Mouse (Mus musculus): ENCODE data around the gene Pdk2. TPM values are rescaled to one million over a fixed set of nuclear protein-coding genes. Genes with fewer than 3 reads are reported as not detected.

Pdk2 gene
- polyA plus RNA-seq, 1 experiment from 2014 or later, result 46.5 TPM

DNA sequence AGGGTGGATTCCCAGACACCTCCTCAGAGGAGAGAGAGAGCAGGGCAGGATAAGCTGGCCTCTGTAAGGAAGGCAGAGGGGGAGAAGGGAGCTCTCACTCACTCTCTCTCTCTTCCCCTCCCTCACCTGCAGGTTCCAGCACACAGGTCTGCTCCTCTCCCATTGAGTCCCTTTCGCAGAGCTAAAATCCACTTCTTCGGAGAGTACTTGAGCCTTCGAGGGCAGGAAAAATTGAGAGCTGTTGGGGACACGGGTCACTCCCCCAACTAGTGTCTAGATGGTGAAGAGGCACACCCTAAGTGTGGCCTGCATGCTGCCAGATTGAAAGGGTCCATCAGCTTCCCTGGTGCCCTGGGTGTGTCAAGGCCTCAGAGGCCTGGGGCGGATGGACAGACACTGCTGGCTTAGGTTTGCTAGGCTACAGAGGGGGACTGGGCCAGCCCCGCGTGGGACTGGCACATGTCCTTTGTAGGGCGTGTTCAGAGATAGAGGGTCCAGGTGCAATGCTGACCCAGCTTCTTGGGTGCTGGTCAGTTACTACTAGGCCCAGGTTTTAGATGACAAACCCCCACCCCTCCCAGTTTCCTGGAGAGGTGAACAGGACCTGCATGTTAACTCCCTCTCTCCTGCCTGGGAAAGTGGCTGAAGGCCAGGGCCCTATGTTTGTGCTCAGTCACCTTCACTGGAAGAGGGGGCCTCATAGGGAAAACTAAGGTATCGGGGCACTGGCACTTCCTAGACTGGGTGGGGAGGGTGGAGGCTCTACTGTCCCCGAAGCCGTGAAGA, 15.7 kb downstream of the Pdk2 start:
- ATAC-seq (ENCODE audit: low FRiP score, low TSS enrichment), result no peak
- peak overlapping the region; percentile 43; the same call in 1 of the 2 replicates for H3K27ac ChIP-seq (ENCODE audit: low read depth, low read length)
- H3K4me3 ChIP-seq (ENCODE audit: low read length), result no peak overlapping the region
- H3K9ac ChIP-seq (ENCODE audit: low read depth, low read length), result no peak overlapping the region
- H3K27me3 ChIP-seq (ENCODE audit: control insufficient read depth, insufficient read depth, low read length), result no peaks in the 10 kb centered on the region
- H3K4me1 ChIP-seq (ENCODE audit: control insufficient read depth, insufficient read depth, low read length), result peaks cover 23% of the 10 kb centered on the region
- no peaks in the 10 kb centered on the region for H3K9me3 ChIP-seq (ENCODE audit: control insufficient read depth, low read length)
- peaks cover 46% of the 10 kb centered on the region for H3K36me3 ChIP-seq (ENCODE audit: control insufficient read depth, insufficient read depth, low read length)
- WGBS, result 69% methylated on average over 11 of the region's 11 CpGs
- no peak overlapping the region for H3K4me2 ChIP-seq (replicated peaks; ENCODE audit: low read depth, low read length)

GRCm38 (mm10) chr11:95024439-95025184, 16.5 kb downstream of the Pdk2 start:
- 67% methylated on average over 29 of the region's 29 CpGs for whole genome bisulfite sequencing
- Histone ChIP-seq H3K4me1 (ENCODE audit: control insufficient read depth, insufficient read depth, low read length) (peaks cover 27% of the 10 kb centered on the region), H3K4me3 (ENCODE audit: low read length) (no peak overlapping the region), H3K27ac (ENCODE audit: low read depth, low read length) (peak overlapping the region; percentile 10; the same call in 1 of the 2 replicates), H3K36me3 (ENCODE audit: control insufficient read depth, insufficient read depth, low read length) (peaks cover 54% of the 10 kb centered on the region), H3K4me2 (replicated peaks; ENCODE audit: low read depth, low read length) (no peak overlapping the region), H3K27me3 (ENCODE audit: control insufficient read depth, insufficient read depth, low read length) (no peaks in the 10 kb centered on the region; the same call in 1 of the 2 replicates), H3K9me3 (ENCODE audit: control insufficient read depth, low read length) (no peaks in the 10 kb centered on the region), H3K9ac (ENCODE audit: low read depth, low read length) (no peak overlapping the region)
- ATAC-seq (ENCODE audit: low FRiP score, low TSS enrichment), result no peak

- Histone ChIP-seq H3K9ac (ENCODE audit: low read depth, low read length) (no peak overlapping the region), H3K27ac (ENCODE audit: low read depth, low read length) (no peak overlapping the region), H3K4me1 (ENCODE audit: control insufficient read depth, insufficient read depth, low read length) (peaks cover 27% of the 10 kb centered on the region), H3K36me3 (ENCODE audit: control insufficient read depth, insufficient read depth, low read length) (peaks cover 61% of the 10 kb centered on the region), H3K4me3 (ENCODE audit: low read length) (no peak overlapping the region), H3K9me3 (ENCODE audit: control insufficient read depth, low read length) (no peaks in the 10 kb centered on the region), H3K4me2 (replicated peaks; ENCODE audit: low read depth, low read length) (no peak overlapping the region), H3K27me3 (ENCODE audit: control insufficient read depth, insufficient read depth, low read length) (no peaks in the 10 kb centered on the region; the same call in 1 of the 2 replicates)
- 95% methylated on average over 9 of the region's 9 CpGs for WGBS
- no peak for ATAC-seq (ENCODE audit: low FRiP score, low TSS enrichment)
Observed at GRCm38 (mm10) chr11:95023481-95023880, 17.7 kb downstream of the Pdk2 start.

GRCm38 (mm10) chr11:95022237-95022992, 18.7 kb downstream of the Pdk2 start:
- no peaks in the 10 kb centered on the region; the same call in 1 of the 2 replicates for H3K27me3 ChIP-seq (ENCODE audit: control insufficient read depth, insufficient read depth, low read length)
- no peak overlapping the region for H3K9ac ChIP-seq (ENCODE audit: low read depth, low read length)
- WGBS, result 88% methylated on average over 10 of the region's 10 CpGs
- peaks cover 61% of the 10 kb centered on the region for H3K36me3 ChIP-seq (ENCODE audit: control insufficient read depth, insufficient read depth, low read length)
- H3K27ac ChIP-seq (ENCODE audit: low read depth, low read length), result no peak overlapping the region
- no peak overlapping the region for H3K4me3 ChIP-seq (ENCODE audit: low read length)
- no peak for ATAC-seq (ENCODE audit: low FRiP score, low TSS enrichment)
- no peaks in the 10 kb centered on the region for H3K9me3 ChIP-seq (ENCODE audit: control insufficient read depth, low read length)
- peaks cover 27% of the 10 kb centered on the region for H3K4me1 ChIP-seq (ENCODE audit: control insufficient read depth, insufficient read depth, low read length)
- no peak overlapping the region for H3K4me2 ChIP-seq (replicated peaks; ENCODE audit: low read depth, low read length)

DNA sequence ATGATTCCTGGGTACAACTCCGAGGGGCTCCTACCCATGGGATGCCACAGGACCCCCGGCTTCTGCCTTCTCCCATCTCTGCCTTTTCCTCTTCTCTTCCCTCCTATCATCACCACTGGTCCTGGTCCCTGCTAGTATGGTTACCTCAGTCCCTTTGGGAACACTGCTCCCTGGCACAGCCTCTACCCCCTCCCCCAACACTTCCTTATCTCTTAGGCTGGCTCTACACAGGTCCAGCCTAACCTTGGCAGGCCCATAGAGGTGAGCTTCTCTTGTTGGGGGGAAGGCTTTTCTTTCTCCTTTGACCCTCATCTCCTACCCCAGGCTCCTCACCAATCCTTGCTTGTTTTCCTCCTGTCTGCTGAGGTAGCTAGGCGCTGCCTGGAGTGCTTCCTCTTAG, 25.7 kb downstream of the Pdk2 start:
- no peak overlapping the region for H3K4me3 ChIP-seq (ENCODE audit: low read length)
- H3K9ac ChIP-seq (ENCODE audit: low read depth, low read length), result no peak overlapping the region
- H3K4me2 ChIP-seq (replicated peaks; ENCODE audit: low read depth, low read length), result no peak overlapping the region
- H3K9me3 ChIP-seq (ENCODE audit: control insufficient read depth, low read length), result no peaks in the 10 kb centered on the region
- peaks cover 26% of the 10 kb centered on the region for H3K4me1 ChIP-seq (ENCODE audit: control insufficient read depth, insufficient read depth, low read length)
- no peaks in the 10 kb centered on the region; the same call in 1 of the 2 replicates for H3K27me3 ChIP-seq (ENCODE audit: control insufficient read depth, insufficient read depth, low read length)
- 85% methylated on average over 3 of the region's 3 CpGs for WGBS
- H3K36me3 ChIP-seq (ENCODE audit: control insufficient read depth, insufficient read depth, low read length), result peaks cover 26% of the 10 kb centered on the region
- ATAC-seq (ENCODE audit: low FRiP score, low TSS enrichment), result no peak
- no peak overlapping the region for H3K27ac ChIP-seq (ENCODE audit: low read depth, low read length)

DNA sequence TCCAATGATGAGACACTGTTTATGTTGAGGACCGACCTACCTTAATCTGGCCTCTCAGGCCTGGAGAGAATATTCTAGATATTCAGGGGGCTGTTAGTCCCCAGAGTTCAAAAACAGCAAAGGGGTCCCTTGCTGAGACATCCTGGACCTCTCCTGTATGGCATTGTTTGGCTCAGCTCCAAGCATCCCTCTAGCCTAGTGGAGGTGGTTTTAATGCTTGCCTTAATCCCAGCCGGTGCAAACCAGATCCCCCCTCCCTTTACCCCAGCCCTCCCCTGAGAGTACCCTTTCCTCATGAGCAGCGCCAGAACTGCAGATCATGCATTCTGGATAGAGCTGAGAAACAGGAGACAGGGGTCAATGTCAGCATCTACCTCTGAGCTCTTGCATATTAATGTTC, 28.7 kb downstream of the Pdk2 start:
- ATAC-seq (ENCODE audit: low FRiP score, low TSS enrichment), result no peak
- Histone ChIP-seq H3K27ac (ENCODE audit: low read depth, low read length) (no peak overlapping the region), H3K9ac (ENCODE audit: low read depth, low read length) (no peak overlapping the region; the same call in 1 of the 2 replicates), H3K4me2 (replicated peaks; ENCODE audit: low read depth, low read length) (no peak overlapping the region), H3K4me1 (ENCODE audit: control insufficient read depth, insufficient read depth, low read length) (peaks cover 31% of the 10 kb centered on the region), H3K9me3 (ENCODE audit: control insufficient read depth, low read length) (no peaks in the 10 kb centered on the region), H3K4me3 (ENCODE audit: low read length) (no peak overlapping the region), H3K36me3 (ENCODE audit: control insufficient read depth, insufficient read depth, low read length) (peaks cover 11% of the 10 kb centered on the region), H3K27me3 (ENCODE audit: control insufficient read depth, insufficient read depth, low read length) (no peaks in the 10 kb centered on the region)
- WGBS, result 51% methylated on average over 3 of the region's 3 CpGs

DNA sequence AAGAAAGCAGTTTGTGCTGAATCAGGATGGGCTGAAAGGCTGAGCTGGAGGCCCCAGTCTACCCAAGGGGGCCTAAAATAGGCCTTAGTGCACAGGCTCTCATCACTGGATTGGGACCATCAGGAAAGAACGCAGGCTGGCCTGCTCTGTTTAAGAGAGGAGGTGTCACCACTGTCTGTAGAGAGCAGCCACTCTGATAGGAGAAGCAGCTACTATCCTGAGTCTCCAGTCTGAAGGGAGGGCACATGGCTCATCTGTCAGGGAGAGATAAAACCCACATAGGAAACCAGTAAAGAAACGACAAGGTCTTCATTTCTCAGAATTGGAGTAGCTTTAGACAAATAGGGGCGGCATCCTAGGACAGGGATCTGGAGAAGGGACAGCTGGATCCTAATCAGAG, 29.1 kb downstream of the Pdk2 start:
- no peak overlapping the region; the same call in 1 of the 2 replicates for H3K9ac ChIP-seq (ENCODE audit: low read depth, low read length)

DNA sequence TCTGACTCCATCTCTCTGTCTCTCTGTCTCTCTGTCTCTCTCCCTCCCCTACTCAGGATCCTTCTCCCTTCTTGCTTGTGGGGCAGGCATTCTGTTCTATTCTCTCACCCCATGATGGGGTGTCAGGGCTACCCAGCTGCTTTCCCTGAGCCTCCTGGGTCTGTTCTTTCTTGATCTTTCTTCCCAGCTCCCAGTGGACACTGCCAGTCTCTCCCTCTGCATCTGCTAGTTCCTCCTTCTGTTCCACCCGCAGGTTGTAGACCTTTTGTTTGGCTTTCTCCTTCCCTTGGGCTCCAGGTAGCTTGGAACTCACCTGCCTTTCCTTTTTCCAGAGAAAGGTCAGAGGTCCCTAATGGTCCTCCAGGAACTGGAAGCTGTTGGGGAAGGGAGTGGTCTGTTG, 29.7 kb downstream of the Pdk2 start:
- H3K27me3 ChIP-seq (ENCODE audit: control insufficient read depth, insufficient read depth, low read length), result no peaks in the 10 kb centered on the region
- H3K9ac ChIP-seq (ENCODE audit: low read depth, low read length), result peak overlapping the region; percentile 19; the same call in 1 of the 2 replicates
- H3K4me3 ChIP-seq (ENCODE audit: low read length), result peak overlapping the region; percentile 75; the same call in 1 of the 2 replicates
- H3K9me3 ChIP-seq (ENCODE audit: control insufficient read depth, low read length), result no peaks in the 10 kb centered on the region
- peak overlapping the region; percentile 90 for H3K4me2 ChIP-seq (replicated peaks; ENCODE audit: low read depth, low read length)
- WGBS, result 25% methylated on average over 1 of the region's 1 CpGs
- H3K27ac ChIP-seq (ENCODE audit: low read depth, low read length), result no peak overlapping the region
- H3K36me3 ChIP-seq (ENCODE audit: control insufficient read depth, insufficient read depth, low read length), result peaks cover 11% of the 10 kb centered on the region
- no peak for ATAC-seq (ENCODE audit: low FRiP score, low TSS enrichment)
- peaks cover 36% of the 10 kb centered on the region for H3K4me1 ChIP-seq (ENCODE audit: control insufficient read depth, insufficient read depth, low read length)

More for the DNA sequence above, 29.1 kb downstream of the Pdk2 start:
- WGBS, result 46% methylated on average over 3 of the region's 3 CpGs
- Histone ChIP-seq H3K27ac (ENCODE audit: low read depth, low read length) (no peak overlapping the region), H3K36me3 (ENCODE audit: control insufficient read depth, insufficient read depth, low read length) (peaks cover 11% of the 10 kb centered on the region), H3K4me3 (ENCODE audit: low read length) (no peak overlapping the region), H3K4me2 (replicated peaks; ENCODE audit: low read depth, low read length) (no peak overlapping the region), H3K4me1 (ENCODE audit: control insufficient read depth, insufficient read depth, low read length) (peaks cover 32% of the 10 kb centered on the region), H3K27me3 (ENCODE audit: control insufficient read depth, insufficient read depth, low read length) (no peaks in the 10 kb centered on the region), H3K9me3 (ENCODE audit: control insufficient read depth, low read length) (no peaks in the 10 kb centered on the region)
- ATAC-seq (ENCODE audit: low FRiP score, low TSS enrichment), result no peak
